Mouse (Mus musculus) hindbrain, embryonic 16.5 days (tissue): ENCODE measurements around the gene 4933415A04Rik. TPM values are rescaled to one million over a fixed set of nuclear protein-coding genes. Genes with fewer than 3 reads are reported as not detected.

Source experiments
- ATAC-seq: fragments of 200-750 bp; cut with Nextera tagmentation; 2 replicates; pipeline ENCODE4 v1.8.0; 2017; ENCODE audit warnings: moderate TSS enrichment, moderate library complexity
- H3K27ac ChIP-seq: fragments of 300-500 bp; sonication (generic); 2 replicates; pipeline ENCODE4 v1.5.1; 2014; ENCODE audit warnings: low read depth, mild to moderate bottlenecking, control low read depth, low read length, moderate library complexity
- H3K27me3 ChIP-seq: fragments of 300-500 bp; sonication (generic); replicated peaks from 2 replicates; pipeline ENCODE4 v1.6.1; 2014; ENCODE audit warnings: low read length; ENCODE audit not compliant: control insufficient read depth, insufficient read depth
- H3K36me3 ChIP-seq: fragments of 300-500 bp; sonication (generic); 2 replicates; pipeline ENCODE4 v1.6.1; 2014; ENCODE audit warnings: mild to moderate bottlenecking, low read length, moderate library complexity, mixed read lengths; ENCODE audit not compliant: control insufficient read depth, insufficient read depth
- H3K4me1 ChIP-seq: fragments of 300-500 bp; sonication (generic); 2 replicates; pipeline ENCODE4 v1.6.1; 2014; ENCODE audit warnings: low read depth, low read length; ENCODE audit not compliant: control insufficient read depth, insufficient read depth
- H3K4me2 ChIP-seq: fragments of 300-500 bp; sonication (generic); 2 replicates; pipeline ENCODE4 v1.6.1; 2014; ENCODE audit warnings: mild to moderate bottlenecking, low read length, control low read depth, moderate library complexity
- H3K4me3 ChIP-seq: fragments of 300-500 bp; sonication (generic); 2 replicates; pipeline ENCODE4 v1.5.1; 2014; ENCODE audit warnings: mild to moderate bottlenecking, low read length, control low read depth, moderate library complexity
- H3K9ac ChIP-seq: fragments of 300-500 bp; sonication (generic); 2 replicates; pipeline ENCODE4 v1.6.1; 2014; ENCODE audit warnings: low read depth, mild to moderate bottlenecking, control low read depth, low read length, moderate library complexity
- H3K9me3 ChIP-seq: fragments of 300-500 bp; sonication (generic); 2 replicates; pipeline ENCODE4 v1.6.1; 2014; ENCODE audit warnings: mild to moderate bottlenecking, low read length, moderate library complexity; ENCODE audit not compliant: control insufficient read depth
- WGBS: fragments of 180-500 bp; shearing (Covaris S2); extraction: QIAGEN DNeasy Blood & Tissue Kit; methylation state at CpG from one replicate; pipeline ENCODE4 v1.1.7; 2014; 5-methylcytosine and 5-hydroxymethylcytosine counted together
- polyA plus RNA-seq: library from polyadenylated mRNA; unstranded; fragments of >200 nt; fragmentation: Nextera tagmentation; extraction: Ambion mirVana; gene quantifications from 2 replicates; pipeline ENCODE4 v1.2.1, GENCODE M21; 2015

The 4933415A04Rik gene
- polyA plus RNA-seq, 1 experiment from 2014 or later = 2.2 TPM

DNA sequence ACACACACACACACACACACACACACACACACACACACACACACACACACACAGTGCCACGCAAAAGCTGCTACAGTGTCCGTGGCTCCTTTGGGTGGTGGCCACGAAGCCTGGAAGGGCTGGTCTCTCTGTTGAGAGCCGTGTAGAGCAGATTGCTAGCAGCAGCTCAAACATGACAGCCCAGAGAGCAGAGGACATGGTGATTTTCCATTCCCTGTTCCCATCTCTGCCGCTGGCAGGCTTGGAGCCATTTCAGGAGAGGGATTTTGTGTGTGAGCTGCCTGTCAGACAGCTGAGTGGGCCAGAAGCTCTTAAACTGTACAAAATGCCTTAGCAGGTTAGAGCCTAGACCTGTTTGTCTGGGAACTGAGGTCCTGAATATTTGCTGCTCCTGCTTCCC, 20.1 kb upstream of the 4933415A04Rik start:
- no peak for ATAC-seq
- no peaks in the 10 kb centered on the region for H3K36me3 ChIP-seq
- peaks cover 9% of the 10 kb centered on the region for H3K4me1 ChIP-seq
- no peak overlapping the region for H3K9ac ChIP-seq
- 51% methylated on average over 5 of the region's 5 CpGs for WGBS
- H3K4me3 ChIP-seq = no peak overlapping the region
- no peaks in the 10 kb centered on the region for H3K27me3 ChIP-seq
- H3K4me2 ChIP-seq = no peak overlapping the region
- H3K9me3 ChIP-seq = no peaks in the 10 kb centered on the region
- H3K27ac ChIP-seq = no peak overlapping the region

DNA sequence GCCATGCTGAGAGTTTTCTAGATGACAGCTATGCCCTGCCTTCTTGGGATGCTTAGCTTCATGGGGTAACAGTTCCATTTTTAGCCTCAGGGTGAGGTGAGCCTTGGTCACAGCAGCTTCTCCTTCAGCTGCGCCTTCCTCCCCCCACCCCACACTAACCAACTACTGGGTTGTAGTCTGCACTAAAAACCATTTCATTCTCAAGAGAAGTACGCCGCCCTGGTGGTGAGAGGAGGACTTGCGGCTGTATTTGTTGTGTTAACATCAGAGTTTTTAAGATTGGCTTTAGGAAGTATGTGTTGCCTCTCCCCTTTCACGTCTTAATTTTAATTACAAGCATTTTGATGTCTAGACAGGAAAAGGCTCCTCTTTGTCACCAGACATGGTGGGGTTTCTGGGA, 18.6 kb upstream of the 4933415A04Rik start:
- Histone ChIP-seq H3K27me3 (no peaks in the 10 kb centered on the region), H3K4me3 (no peak overlapping the region), H3K4me1 (peaks cover 9% of the 10 kb centered on the region), H3K27ac (no peak overlapping the region), H3K9me3 (no peaks in the 10 kb centered on the region), H3K4me2 (no peak overlapping the region), H3K9ac (no peak overlapping the region), H3K36me3 (no peaks in the 10 kb centered on the region)
- ATAC-seq = no peak
- 71% methylated on average over 5 of the region's 5 CpGs for WGBS

GRCm38 (mm10) chr11:43569188-43569587, 17.7 kb upstream of the 4933415A04Rik start:
- H3K9ac ChIP-seq = no peak overlapping the region
- no peaks in the 10 kb centered on the region for H3K36me3 ChIP-seq
- H3K27me3 ChIP-seq = no peaks in the 10 kb centered on the region
- H3K4me2 ChIP-seq = no peak overlapping the region
- ATAC-seq = no peak
- no peaks in the 10 kb centered on the region for H3K9me3 ChIP-seq
- H3K27ac ChIP-seq = no peak overlapping the region
- WGBS = 69% methylated on average over 5 of the region's 5 CpGs
- H3K4me1 ChIP-seq = peaks cover 6% of the 10 kb centered on the region
- H3K4me3 ChIP-seq = no peak overlapping the region

GRCm38 (mm10) chr11:43569595-43569994, 17.2 kb upstream of the 4933415A04Rik start:
- H3K4me2 ChIP-seq = no peak overlapping the region
- H3K4me3 ChIP-seq = no peak overlapping the region
- H3K9me3 ChIP-seq = no peaks in the 10 kb centered on the region
- H3K36me3 ChIP-seq = no peaks in the 10 kb centered on the region
- no peak overlapping the region for H3K27ac ChIP-seq
- H3K4me1 ChIP-seq = peaks cover 6% of the 10 kb centered on the region
- 56% methylated on average over 11 of the region's 11 CpGs for WGBS
- 0 out of 2 replicates have a peak, but pooled peaks have one; percentile 40 for ATAC-seq
- no peak overlapping the region for H3K9ac ChIP-seq
- H3K27me3 ChIP-seq = no peaks in the 10 kb centered on the region

GRCm38 (mm10) chr11:43575061-43575375, 11.8 kb upstream of the 4933415A04Rik start:
- H3K27ac ChIP-seq = no peak overlapping the region; the same call in 1 of the 2 replicates
- no peaks in the 10 kb centered on the region for H3K27me3 ChIP-seq
- H3K4me3 ChIP-seq = no peak overlapping the region
- no peak overlapping the region; the same call in 1 of the 2 replicates for H3K9ac ChIP-seq
- 17% methylated on average over 3 of the region's 3 CpGs for WGBS
- peaks cover 11% of the 10 kb centered on the region for H3K4me1 ChIP-seq
- H3K9me3 ChIP-seq = no peaks in the 10 kb centered on the region
- no peaks in the 10 kb centered on the region for H3K36me3 ChIP-seq
- ATAC-seq = no peak; the same call in 1 of the 2 replicates
- peak overlapping the region; percentile 18; the same call in 1 of the 2 replicates for H3K4me2 ChIP-seq

DNA sequence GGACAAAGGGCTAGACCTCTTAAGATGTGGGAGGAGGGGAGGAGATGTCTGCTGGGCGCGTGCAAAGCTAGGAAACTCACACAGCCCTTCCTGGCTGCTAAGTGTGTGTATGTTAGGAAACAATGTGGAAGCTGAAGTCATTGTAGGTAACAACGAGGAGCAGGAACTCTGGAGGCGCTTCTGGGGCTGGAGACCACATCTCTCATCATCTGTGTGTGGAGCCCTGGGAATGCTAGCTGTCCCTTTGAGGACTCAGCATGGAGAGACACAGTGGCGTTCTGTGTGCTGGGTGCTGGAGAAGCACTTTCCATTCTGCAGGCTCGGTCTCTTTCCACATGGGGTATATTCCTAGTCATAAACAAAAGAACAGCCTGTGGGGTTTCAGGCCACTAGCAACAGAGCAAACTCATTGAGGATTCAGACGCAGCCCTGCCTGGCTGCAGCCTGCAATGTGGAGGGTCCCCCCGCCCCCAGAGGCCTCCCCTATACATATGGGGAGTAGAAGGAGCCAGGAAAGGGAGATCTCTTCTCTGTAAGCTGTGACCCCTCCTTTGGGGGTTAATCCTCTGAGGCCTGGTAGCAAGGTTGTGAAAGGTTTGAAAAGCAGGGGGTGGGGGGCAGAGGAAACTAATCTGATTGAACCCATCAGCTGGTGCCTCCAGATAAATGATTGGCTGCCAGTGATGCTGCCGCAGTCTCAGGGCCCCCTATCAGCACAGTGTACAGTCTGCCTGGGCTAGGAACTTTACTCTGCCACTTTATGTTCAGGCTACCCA, 11.3 kb upstream of the 4933415A04Rik start:
- H3K4me1 ChIP-seq = peaks cover 11% of the 10 kb centered on the region
- H3K27ac ChIP-seq = peak overlapping the region; percentile 26
- H3K27me3 ChIP-seq = no peaks in the 10 kb centered on the region
- no peaks in the 10 kb centered on the region for H3K9me3 ChIP-seq
- H3K9ac ChIP-seq = peak overlapping the region; percentile 41; the same call in 1 of the 2 replicates
- H3K4me2 ChIP-seq = peak overlapping the region; percentile 18; the same call in 1 of the 2 replicates
- no peak overlapping the region for H3K4me3 ChIP-seq
- WGBS = 6% methylated on average over 9 of the region's 9 CpGs
- peak; percentile 80 for ATAC-seq
- H3K36me3 ChIP-seq = no peaks in the 10 kb centered on the region

DNA sequence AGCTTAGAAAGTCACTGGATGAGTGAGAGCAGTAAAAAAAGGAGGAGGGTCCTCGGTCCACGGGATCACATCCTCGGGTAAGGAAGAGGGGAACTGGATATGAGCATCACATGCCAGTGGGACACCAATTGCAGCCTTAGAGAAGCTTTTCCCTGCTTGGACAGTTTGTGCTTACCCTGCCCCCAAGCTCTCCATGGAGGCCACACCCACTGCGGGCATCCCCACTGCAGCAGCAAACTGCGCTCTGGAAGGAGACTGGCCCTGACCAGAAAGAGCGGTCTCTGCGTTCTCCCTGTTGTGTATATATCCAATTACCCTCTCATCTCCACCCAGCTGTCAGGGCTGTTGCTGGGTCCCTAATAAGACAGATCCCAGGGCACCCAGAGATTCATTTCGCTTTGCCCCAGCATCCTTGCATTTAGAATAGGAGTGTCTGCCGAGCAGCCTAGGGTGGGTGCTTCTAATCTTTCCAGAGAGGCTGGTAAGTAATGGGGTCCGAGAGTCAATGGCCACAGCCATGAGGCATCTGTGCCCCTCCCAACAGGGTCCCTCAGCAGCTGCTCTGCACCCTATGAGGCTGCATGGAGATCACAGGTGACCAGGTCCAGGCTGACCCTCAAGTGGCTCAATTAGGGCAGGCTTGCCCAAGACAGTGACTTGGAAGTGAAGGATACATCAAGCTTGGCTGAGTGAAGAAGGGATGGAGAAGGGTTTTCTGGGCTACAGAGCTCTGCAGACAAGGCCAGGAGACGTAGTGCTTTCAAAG, 8.9 kb upstream of the 4933415A04Rik start:
- H3K27me3 ChIP-seq = no peaks in the 10 kb centered on the region
- H3K36me3 ChIP-seq = no peaks in the 10 kb centered on the region
- WGBS = 58% methylated on average over 11 of the region's 11 CpGs
- H3K9me3 ChIP-seq = no peaks in the 10 kb centered on the region
- ATAC-seq = 0 out of 2 replicates have a peak, but pooled peaks have one; percentile 9
- no peak overlapping the region for H3K4me3 ChIP-seq
- no peak overlapping the region for H3K27ac ChIP-seq
- no peak overlapping the region for H3K9ac ChIP-seq
- H3K4me1 ChIP-seq = peaks cover 11% of the 10 kb centered on the region
- no peak overlapping the region for H3K4me2 ChIP-seq

DNA sequence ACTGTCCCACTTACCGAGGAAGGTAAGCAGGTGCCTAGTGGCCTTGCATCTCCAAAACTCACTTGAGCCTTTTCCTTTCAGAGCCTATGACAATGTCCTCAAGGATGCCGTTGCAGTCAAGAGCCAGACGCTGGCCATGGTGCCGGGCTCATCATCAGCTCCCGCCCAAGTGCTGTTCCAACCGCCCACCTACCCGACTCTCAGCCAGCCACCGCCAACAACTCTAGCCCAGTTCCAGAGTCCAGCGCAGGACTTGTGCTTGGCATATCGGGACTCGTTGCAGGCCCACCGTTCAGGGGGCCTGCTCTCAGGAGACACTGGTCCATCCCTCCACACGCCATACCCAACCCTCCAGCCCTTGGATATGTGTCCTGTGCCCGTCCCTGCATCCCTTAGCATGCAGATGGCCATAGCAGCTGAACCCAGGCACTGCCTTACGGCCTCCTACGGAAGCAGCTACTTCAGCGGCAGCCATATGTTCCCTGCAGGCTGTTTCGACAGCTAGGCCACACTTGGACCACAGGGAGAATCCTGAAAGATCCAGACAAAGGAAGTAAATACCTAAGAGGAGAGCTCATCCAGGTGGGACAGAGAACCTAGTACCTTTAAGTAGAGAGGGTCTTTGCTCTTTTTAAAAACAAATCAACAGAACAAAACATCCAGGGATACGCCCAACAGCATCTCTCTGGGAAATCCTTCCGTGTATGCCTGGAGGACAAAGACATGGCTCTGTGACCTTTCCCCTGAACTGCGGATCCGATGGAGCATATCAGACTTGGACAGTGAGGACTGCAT, 1.4 kb upstream of the 4933415A04Rik start:
- Histone ChIP-seq H3K9ac (no peak overlapping the region), H3K4me2 (no peak overlapping the region), H3K27me3 (no peaks in the 10 kb centered on the region), H3K4me3 (no peak overlapping the region), H3K36me3 (no peaks in the 10 kb centered on the region; the same call in 1 of the 2 replicates), H3K9me3 (no peaks in the 10 kb centered on the region), H3K27ac (no peak overlapping the region), H3K4me1 (no peaks in the 10 kb centered on the region)
- WGBS = 84% methylated on average over 22 of the region's 22 CpGs
- no peak for ATAC-seq
